Mouse (Mus musculus) frontal cortex, postnatal 14 days (tissue): ENCODE measurements around the gene Mdm2.

ENCODE experiments used
- DNase-seq, 2 experiments: peaks; one replicate each; pipeline ENCODE4 v3.0.0; 2022; ENCODE audit warnings: low spot score in 2 of 2

The Mdm2 gene

GRCm38 (mm10) chr10:117668546-117669300 is 41.8 kb downstream of the Mdm2 start:
- no peak for DNase-seq

DNA sequence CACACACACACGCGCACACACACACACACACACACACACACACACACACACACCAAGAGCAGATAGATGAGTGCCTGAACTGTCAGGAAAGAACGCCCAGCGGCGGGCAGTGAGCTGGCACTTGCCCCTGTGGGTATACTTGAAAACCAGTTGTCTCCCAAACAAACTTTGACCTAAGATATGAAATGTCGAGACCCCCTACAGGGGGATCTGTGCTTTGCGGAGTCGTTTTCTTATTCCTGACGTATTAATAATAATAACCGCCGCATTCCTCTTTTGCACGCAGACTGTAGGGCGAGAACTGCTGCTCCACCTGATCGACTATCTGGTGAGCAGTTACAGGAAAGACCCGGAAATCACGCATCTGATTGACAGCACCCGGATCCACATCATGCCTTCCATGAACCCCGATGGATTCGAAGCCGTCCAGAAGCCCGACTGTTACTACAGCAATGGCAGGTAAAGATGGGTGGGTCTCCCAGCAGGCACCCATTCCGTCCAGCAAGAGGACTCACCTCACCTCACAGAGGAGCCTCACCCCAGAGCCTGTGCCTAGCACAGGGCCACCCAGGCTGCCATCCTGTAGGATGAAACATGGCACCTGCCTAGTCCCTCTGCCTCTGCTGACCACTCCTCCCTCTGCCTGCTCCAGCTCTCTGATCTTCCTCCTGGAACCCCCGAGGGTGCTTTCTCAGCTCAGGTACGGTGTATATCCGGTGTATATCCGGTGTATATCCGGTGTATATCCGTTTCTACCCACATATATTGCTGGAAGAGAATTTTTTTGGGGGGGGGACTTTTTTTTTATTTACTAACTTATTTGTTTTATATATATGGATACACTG is 42.7 kb downstream of the Mdm2 start:
- DNase-seq: no peak

- DNase-seq: no peak
Measured at GRCm38 (mm10) chr10:117666947-117667630, 43.5 kb downstream of the Mdm2 start.

GRCm38 (mm10) chr10:117666361-117666760 is 44.2 kb downstream of the Mdm2 start:
- DNase-seq: no peak

- no peak for DNase-seq
Measured at GRCm38 (mm10) chr10:117665376-117666275, 44.9 kb downstream of the Mdm2 start.

DNA sequence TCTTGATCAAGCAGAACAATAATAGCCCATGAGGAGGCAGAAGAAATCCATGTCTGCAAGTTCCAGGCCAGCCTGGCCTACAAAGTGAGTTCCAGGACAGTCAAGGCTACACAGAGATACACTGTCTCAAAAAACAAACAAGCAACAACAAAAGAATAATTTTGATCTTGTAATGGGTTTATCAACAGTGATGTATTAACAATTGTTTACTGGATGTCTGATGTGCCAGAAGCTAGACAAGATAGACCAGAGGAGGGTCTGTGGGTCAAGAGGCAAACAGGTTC is 45.7 kb downstream of the Mdm2 start:
- no peak for DNase-seq

DNA sequence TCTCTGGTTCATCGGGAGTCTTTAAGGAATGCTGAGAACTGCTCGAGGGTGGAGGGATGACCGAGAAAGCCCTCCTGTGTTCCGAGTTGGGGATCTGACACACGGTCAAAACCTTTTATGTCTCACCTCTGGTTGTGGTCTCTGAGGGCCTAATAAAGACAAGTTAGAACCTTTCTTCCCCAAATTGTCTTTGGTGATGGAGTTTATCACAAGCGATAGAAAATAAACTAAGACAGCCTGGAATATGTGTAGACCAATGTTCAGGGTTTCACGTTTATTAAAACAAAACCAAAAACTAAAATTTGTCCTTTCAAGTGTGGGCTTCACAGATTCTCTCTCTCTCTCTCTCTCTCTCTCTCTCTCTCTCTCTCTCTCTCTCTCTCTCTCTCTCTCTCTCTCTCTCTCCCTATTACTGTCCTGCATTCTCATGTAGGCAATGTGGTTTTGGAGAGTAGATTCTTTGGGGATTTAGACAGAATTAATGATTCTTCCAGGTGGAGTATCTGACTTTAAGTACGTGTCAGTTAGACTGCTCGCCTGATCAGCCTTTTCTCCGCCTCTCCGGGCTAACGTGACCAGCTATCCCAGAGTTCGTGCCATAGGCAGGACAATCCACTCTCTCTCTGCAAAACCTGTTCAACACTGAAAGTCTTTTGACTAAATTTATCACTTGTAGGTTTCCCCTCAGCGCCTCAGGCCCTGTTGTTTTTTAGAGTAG is 46.2 kb downstream of the Mdm2 start:
- DNase-seq: no peak

GRCm38 (mm10) chr10:117663865-117664200 is 46.7 kb downstream of the Mdm2 start:
- no peak for DNase-seq

GRCm38 (mm10) chr10:117663056-117663864 is 47.3 kb downstream of the Mdm2 start:
- DNase-seq: no peak

DNA sequence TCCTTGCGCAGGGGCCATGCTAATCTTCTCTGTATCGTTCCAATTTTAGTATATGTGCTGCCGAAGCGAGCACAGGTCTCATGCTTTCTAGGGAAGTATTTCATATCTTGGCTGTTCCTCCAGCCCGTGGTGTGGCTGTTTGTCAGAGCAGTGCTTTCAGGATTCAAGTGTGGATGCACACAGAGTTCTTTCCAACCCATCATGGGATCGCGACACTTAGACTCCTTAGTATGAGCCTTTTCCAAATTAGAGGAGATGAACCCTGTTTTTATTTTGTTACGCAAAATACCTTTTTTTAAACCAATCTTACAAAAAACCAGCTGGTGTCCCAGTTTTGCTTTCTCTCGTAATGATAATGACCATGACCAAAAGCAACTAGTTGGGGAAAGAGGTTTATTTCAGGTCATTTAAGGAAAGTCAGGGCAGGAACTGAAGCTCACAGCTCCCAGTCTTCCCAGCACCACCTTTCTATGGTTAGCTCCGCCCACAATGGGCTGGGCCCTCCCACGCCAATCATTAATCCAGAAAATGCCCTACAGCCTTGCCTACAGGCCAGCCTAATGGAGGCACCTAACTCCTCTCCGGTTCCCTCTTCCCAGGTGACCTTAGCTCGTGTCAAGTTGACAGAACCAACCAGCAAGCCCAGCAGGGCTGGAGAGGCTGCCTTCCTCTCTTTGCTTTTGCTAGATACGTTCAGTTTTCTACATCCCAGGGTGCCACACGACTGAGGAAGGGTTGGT is 48.1 kb downstream of the Mdm2 start:
- no peak for DNase-seq

GRCm38 (mm10) chr10:117659819-117660218 is 50.7 kb downstream of the Mdm2 start:
- DNase-seq: no peak

- no peak for DNase-seq
Measured at GRCm38 (mm10) chr10:117659430-117659813, 51.1 kb downstream of the Mdm2 start.

- no peak for DNase-seq
Measured at GRCm38 (mm10) chr10:117658522-117659429, 51.8 kb downstream of the Mdm2 start.

DNA sequence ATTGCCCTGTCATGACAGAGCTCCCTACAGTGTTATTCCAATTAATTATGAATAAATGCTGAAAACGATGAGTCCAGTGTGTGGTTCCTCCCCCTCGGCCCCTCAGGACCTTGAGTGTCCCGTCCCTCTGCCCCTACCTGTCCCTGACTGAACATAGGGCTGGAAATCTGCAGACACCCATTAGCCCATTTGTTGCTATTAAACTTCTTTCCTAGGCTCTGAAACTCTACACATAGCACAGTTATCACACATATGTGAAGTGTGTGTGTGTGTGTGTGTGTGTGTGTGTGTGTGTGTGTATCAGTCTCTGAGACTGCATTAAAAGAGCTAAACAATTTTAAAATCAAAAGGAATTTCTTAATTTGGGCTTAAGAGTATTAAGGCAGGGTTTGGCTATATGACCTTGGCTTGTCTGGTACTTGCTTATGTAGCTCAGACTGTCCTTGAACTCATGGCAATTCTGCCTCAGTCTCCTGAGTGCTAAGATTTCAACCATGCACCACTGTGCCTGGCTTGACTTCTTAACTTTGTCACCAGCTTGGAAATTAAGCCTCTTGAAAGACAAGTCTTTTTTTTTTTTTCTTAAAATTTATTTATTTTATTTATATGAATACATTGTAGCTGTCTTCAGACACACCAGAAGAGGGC is 52.8 kb downstream of the Mdm2 start:
- no peak for DNase-seq

GRCm38 (mm10) chr10:117656985-117657658 is 53.4 kb downstream of the Mdm2 start:
- no peak for DNase-seq

DNA sequence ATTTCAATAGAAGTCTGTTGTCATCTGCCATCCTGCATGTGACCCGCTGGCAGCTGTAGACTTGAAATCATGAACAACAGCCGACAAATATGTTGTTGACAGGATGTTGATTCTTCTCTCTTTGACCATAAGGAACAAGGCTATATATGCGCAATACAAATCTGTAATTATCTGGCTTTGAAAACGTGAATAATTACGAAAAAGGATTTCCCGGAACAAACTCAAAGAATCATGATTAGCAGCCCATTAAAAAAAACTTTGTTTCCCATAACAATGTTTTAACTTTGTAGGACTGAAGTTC is 53.9 kb downstream of the Mdm2 start:
- no peak for DNase-seq

DNA sequence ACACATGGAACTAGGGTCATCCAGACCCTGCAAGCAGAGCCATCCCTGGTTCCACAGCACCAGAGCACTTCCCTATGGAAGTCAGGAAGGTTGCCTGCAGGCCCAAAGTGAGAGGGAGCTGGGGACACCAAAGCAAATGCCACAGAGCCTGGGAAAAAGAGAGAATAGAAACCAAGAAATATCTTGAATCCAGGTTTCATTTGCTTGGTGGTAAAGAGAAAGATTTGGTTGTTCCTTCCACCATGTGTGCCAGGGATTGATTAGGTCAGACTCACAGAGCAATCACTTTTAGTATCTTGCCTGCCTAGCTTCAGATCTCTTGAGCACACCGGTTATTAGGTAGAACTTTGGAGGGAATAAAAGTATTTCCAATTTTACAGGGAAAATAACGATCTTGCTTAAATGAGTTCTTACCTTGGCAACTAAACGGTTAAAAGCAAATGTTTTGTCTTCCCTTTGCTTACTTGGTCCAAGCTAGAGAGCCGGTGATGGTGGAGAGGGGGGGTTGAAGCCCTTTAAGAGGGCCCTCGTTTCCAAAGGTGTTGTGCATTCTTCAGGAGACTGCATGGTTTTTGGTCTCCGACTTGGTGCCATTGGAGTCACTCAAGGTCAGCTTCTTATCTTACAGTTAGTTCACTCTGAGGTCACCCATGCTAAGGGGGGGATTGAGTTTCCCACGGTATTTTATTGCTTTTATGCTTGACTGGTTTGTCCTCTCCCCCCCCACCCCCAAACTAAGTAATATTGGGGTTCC is 54.5 kb downstream of the Mdm2 start:
- no peak for DNase-seq
